ENCODE assay signal across 8 mouse cellular contexts in the genomic region with DNA sequence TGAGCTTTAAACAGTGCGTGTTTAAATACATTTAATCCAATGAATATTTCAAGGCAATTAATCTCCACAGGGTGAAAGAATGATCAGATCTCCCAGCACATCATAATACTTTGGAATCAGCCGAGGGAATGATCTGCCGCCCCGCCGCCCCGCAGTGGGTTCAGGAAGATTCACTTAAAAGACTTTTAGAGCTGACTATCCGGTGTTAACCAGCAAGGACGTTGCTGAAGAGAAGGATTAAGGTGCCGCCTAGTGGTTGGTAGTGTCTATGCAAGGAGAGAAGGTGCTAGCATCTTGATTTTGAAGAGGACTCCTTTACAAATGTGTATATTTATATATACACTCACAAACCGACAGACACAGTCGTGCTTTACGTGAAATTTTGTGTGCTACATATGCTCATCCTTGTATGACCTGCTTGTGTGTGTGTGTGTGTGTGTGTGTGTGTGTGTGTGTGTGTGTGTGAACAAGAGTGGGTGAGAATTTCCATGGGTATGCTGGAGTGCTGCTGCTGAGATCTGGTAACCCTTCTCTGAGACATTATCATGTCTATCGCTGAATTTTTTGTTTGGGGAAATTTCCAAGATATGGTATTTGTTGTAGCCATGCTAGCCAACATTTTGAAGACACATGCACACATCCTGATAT. TPM values are rescaled to one million over a fixed set of nuclear protein-coding genes. Genes with fewer than 3 reads are reported as not detected.
DNase-seq lines count a peak whose midpoint lies in the region; ATAC-seq and TF ChIP-seq lines count a peak whose summit lies in the region.

No protein-coding gene starts in this region.

- ATAC-seq in frontal cortex, adult (ENCODE audit: low TSS enrichment): peak; percentile 95
- ATAC-seq in lung, embryonic 15.5 days (ENCODE audit: borderline replicate concordance, extremely low read depth, low FRiP score, low TSS enrichment): no peak

- 7% methylated on average over 13 of the region's 13 CpGs for WGBS in cerebellum, adult 2 months
- 8% methylated on average over 13 of the region's 13 CpGs for WGBS in hindbrain, embryonic 10.5 days
- WGBS in lung, embryonic 15.5 days: 4% methylated on average over 13 of the region's 13 CpGs

- no peak overlapping the region for H3K27ac ChIP-seq in cerebellum, adult 2 months (ENCODE audit: insufficient read depth, low read length)
- H3K27ac ChIP-seq in hindbrain, embryonic 10.5 days: no peak overlapping the region
- H3K27ac ChIP-seq in lung, embryonic 15.5 days: no peak overlapping the region

- no peak overlapping the region for H3K4me3 ChIP-seq in cerebellum, adult 2 months (replicated peaks; ENCODE audit: insufficient read depth, low read depth, low read length)
- peak overlapping the region; percentile 13; the same call in 1 of the 2 replicates for H3K4me3 ChIP-seq in hindbrain, embryonic 10.5 days
- no peak overlapping the region for H3K4me3 ChIP-seq in lung, embryonic 15.5 days

- no peaks in the 10 kb centered on the region for H3K4me1 ChIP-seq in cerebellum, adult 2 months (ENCODE audit: control insufficient read depth, insufficient read depth, low read length)
- H3K4me1 ChIP-seq in hindbrain, embryonic 10.5 days (replicated peaks): peaks cover 9% of the 10 kb centered on the region
- H3K4me1 ChIP-seq in lung, embryonic 15.5 days: peaks cover 8% of the 10 kb centered on the region

- peak; percentile 66 for DNase-seq in MEL-GATA-1-ER (ENCODE audit: extremely low read depth, low read depth)
- peak; percentile 52 to 55 for DNase-seq in cerebellum, adult 2 months
- peak; percentile 67 for DNase-seq in hindbrain, embryonic 10.5 days (ENCODE audit: low spot score)
- peak; percentile 63 for DNase-seq in layer of hippocampus, adult 9-10 months (ENCODE audit: low spot score)
- DNase-seq in ovary, postnatal 14 days (ENCODE audit: low spot score): peak; percentile 56
- DNase-seq in thymus, postnatal 4 days: peak; percentile 58

- TF ChIP-seq CTCF in cerebellum, adult 2 months (IDR thresholded peaks at IDR 0.05; ENCODE audit: borderline replicate concordance, insufficient read depth, low read depth, low read length): peak; percentile 55; the same call in 1 of the 2 replicates

- TF ChIP-seq POLR2A in cerebellum, adult 2 months (IDR thresholded peaks at IDR 0.05; ENCODE audit: borderline replicate concordance, insufficient read depth, low read length): no peak

- peak overlapping the region; percentile 31; the same call in 1 of the 2 replicates for H3K4me2 ChIP-seq in lung, embryonic 15.5 days

- no peaks in the 10 kb centered on the region for H3K36me3 ChIP-seq in hindbrain, embryonic 10.5 days
- no peaks in the 10 kb centered on the region for H3K36me3 ChIP-seq in lung, embryonic 15.5 days

- no peaks in the 10 kb centered on the region for H3K9me3 ChIP-seq in hindbrain, embryonic 10.5 days
- no peaks in the 10 kb centered on the region for H3K9me3 ChIP-seq in lung, embryonic 15.5 days

- no peaks in the 10 kb centered on the region; the same call in 1 of the 2 replicates for H3K27me3 ChIP-seq in cerebellum, adult 2 months (ENCODE audit: control insufficient read depth, insufficient read depth, low read length)
- H3K27me3 ChIP-seq in hindbrain, embryonic 10.5 days (ENCODE audit: insufficient read depth, poor library complexity, severe bottlenecking): peaks cover 10% of the 10 kb centered on the region; the same call in 1 of the 2 replicates
- H3K27me3 ChIP-seq in lung, embryonic 15.5 days: peaks cover 6% of the 10 kb centered on the region; the same call in 1 of the 2 replicates

- H3K9ac ChIP-seq in lung, embryonic 15.5 days: no peak overlapping the region

RNA-seq across cellular contexts. Expression of a gene that starts 24.7 kb away (rescaled TPM):
- polyA plus RNA-seq in cerebellum, adult 2 months (2012; rRNA removed): 68.9 and 69.6 TPM in 2 replicates
- polyA plus RNA-seq in hindbrain, embryonic 10.5 days (2016; fragmentation: Nextera tagmentation; extraction: Ambion mirVana): 149 and 155 TPM in 2 replicates
- 165 and 174 TPM in 2 replicates for polyA plus RNA-seq in lung, embryonic 15.5 days (2015; fragmentation: Nextera tagmentation; extraction: Ambion mirVana)

RNA-seq across cellular contexts. Expression of a gene that starts 52.9 kb away (rescaled TPM):
- 0.29 TPM in 1 of 2 replicates, not detected in the other for polyA plus RNA-seq in cerebellum, adult 2 months (2012; rRNA removed)
- polyA plus RNA-seq in hindbrain, embryonic 10.5 days (2016; fragmentation: Nextera tagmentation; extraction: Ambion mirVana): 0.77 and 1.0 TPM in 2 replicates
- 0.61 and 1.0 TPM in 2 replicates for polyA plus RNA-seq in lung, embryonic 15.5 days (2015; fragmentation: Nextera tagmentation; extraction: Ambion mirVana)
